Mouse (Mus musculus): Measurements from ENCODE around the gene Supt3.

Gene Supt3

DNA sequence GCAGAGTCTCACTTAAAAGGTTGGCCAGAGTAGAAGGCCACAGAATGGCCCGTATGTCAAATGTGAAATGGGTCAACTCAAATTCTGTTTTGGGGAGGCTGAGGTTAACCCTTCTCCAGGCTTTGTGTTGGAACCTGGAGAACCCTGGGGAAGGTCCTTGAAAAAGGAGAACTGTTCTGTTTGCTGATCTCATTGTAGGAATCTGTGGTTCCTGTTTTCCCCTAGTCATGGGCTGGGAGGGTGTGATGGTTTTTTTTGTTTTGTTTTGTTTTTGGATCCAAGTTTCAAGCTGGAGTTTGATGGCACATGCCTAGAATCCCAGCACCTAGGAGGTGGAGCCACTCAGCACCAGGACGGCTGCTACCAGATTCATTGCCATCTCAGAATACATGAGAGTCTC, 6.2 kb downstream of the Supt3 start:
- no peak for DNase-seq

- DNase-seq, result peak; percentile 17
These were observed 12.2 kb downstream of the Supt3 start for GRCm38 (mm10) chr17:44788982-44789747.

- DNase-seq, result no peak
These were observed 15.4 kb downstream of the Supt3 start for GRCm38 (mm10) chr17:44792218-44792917.

- no peak for DNase-seq
These were observed 20.4 kb downstream of the Supt3 start for GRCm38 (mm10) chr17:44797331-44797730.

DNA sequence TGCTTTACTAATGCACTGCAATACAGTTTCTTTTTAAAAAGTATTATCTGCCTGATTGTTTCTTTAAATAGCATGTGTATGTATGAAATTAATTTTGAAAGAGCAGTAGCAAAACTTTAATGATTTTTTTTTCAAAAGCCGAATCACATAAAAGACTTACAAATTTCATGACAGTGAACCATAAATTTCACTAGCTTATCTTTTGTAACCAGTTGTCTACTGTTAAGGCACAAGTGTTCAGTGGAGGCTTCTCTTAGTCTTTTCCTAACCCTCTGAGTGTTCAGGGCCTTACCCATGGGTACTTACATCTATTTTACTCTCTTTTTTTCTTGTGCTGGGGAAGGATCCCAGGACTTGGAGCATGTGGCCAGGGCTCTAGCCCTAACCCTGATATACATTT, 30.1 kb downstream of the Supt3 start:
- no peak for DNase-seq

DNA sequence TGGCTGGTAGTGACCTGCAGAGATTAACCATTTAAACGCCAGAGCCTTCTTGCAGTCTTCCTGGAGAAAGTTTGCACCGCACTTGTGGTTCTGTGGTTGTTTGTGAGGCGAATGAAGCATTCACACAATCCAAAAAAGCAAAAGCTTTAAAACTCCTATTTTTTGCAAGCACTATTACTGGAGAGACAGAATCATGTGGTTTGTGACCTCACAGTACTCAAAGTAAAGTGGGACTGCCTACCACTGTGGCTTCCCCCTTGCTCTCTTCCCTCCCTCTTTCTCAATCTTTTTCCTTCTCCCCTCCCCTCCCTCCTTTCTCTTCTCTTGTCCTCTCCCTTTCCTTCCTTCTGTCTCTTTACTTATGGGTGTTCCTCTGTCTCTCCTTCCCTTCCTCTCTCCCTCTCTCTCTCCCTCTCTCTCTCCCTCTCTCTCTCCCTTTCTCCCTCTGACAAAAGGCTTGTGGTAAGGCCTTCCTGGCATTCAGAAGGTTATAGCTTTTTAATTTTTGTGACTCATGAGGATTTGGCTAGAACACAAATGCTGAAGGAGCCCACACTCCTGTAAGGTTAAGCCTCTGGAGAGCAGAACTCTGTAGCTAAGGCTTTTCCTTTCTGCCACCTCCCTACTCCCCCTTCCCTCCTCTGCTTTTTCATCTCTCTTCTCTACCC, 37.7 kb downstream of the Supt3 start, which contains the start of gene Runx2:
Gene Runx2, minus strand, starts transcription at position 290 of the 668 bp plus-strand sequence.
- no peak for DNase-seq

DNA sequence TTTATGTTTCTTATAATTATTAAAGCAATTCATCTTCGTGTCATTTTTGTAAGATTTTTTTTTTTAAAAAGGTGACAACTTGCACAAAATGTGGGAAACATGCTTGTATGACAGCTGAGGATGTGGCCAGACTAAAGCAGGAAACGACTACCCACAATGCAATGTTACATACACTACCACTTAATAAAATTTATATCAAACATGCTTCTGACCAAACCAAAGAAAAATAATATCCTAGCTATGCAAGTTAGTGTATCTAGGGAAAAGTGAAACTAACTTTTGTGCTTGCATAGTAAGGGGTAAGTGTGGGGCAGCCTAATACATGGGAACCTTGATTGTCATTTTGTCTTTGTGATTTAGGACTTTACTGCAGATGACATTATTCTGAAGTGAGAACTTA, 41.9 kb downstream of the Supt3 start:
- no peak for DNase-seq

DNA sequence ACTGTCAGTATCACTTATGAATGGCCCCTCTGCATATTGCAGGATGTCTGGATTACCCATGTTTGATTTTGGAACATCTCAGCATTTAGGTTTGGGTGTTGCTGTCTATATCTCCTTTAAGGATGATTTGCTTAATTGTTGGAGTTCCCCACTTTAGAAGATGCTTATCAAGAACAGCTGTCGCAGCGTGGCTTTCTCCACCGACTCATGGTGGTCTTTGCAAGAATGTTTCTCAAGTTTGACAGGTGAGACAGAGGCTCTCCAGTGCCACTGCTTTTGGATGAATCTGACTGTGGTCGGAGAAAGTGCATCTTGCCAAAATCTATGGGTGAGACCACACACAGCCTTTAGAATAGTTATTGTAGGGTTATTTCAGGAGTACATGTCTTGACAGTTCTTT, 42.9 kb downstream of the Supt3 start:
- DNase-seq, result no peak

GRCm38 (mm10) chr17:44821940-44822339, 45.0 kb downstream of the Supt3 start:
- DNase-seq, result no peak

DNA sequence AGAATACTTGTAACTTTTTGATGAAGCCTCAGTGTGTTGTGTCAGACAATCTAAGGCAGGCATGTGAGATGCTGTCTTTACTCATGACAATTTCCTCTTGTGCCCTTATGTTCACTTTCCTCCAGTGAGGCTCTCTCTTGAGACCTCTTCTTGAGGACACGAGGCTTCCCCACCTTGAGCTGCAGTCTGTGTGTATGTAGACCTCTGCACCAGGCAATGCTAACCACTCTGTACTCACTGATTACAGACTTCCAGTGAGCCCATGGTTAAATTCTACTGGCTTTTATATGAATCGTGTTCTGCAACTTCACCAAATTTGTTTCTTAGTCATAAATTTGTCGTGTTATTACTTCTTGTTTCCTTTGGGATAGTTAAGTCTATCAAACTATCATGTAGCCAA, 50.2 kb downstream of the Supt3 start:
- DNase-seq, result no peak

GRCm38 (mm10) chr17:44827964-44828363, 51.0 kb downstream of the Supt3 start:
- DNase-seq, result no peak

DNA sequence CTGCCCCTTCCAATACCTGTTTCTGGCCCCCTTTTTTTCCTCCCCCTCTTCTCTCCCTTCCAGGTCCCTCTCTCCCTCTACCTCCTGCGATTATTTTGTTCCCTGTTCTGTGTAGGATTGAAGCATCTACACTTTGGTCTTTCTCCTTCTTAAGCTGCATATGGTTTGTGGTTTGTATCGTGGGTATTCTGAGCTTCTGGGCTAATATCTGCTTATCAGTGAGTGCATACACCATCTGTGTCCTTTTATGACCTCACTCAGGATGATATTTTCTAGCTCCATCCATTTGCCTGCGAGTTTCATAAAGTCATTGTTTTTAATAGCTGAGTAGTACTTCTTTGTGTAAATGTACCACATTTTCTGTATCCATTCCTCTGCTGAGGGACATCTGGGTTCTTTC, 52.6 kb downstream of the Supt3 start:
- DNase-seq, result no peak

- no peak for DNase-seq
These were observed 54.2 kb downstream of the Supt3 start for GRCm38 (mm10) chr17:44831201-44831600.

GRCm38 (mm10) chr17:44842184-44842583, 65.2 kb downstream of the Supt3 start:
- no peak for DNase-seq

GRCm38 (mm10) chr17:44863165-44863564, 86.2 kb downstream of the Supt3 start:
- no peak for DNase-seq

- no peak for DNase-seq
These were observed 116.6 kb downstream of the Supt3 start for GRCm38 (mm10) chr17:44893592-44893991.

DNA sequence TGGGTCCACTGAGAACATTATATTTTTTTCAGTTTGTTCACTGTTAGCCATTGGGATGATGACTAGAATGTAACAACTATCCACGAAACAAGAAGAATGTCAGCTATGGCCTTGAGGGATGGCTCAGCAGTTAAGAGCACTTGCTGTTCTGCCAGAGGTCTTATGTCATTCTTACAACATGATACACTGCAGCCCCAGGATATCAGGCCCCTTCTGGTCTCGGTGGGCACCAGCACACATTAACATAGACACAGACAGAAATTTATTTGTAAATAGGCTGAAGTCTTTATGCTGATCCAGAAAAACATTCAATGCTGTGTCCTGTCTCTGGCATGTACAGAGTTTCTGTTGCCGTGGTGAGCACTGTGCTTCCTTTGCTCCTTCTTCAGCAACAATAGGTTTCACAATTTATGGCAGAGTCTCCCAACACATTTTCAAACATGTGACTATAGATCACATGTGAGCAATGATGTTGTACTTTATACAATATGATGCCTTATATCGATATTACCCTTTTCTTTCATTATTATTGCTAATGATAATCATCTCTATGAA, 166.7 kb downstream of the Supt3 start:
- no peak for DNase-seq

DNA sequence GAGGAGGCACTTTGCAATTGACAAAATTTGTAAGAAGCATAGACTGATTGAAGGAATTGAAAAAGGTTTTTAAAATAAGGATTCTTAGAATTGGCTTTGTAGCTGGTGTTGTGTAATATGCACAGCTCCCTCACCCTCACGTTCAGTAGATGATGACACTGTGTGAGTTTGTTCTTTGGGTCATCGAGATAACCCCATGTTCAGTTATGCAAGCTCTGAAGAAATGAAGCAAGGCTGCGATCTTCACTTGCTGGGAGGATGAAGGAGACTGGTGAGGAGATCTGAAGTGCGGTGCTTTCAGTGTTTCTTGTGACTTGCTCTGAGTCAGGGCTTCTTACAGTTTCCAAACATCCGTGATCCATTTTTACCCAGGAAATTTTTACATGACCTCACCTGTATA, 168.4 kb downstream of the Supt3 start:
- no peak for DNase-seq

DNA sequence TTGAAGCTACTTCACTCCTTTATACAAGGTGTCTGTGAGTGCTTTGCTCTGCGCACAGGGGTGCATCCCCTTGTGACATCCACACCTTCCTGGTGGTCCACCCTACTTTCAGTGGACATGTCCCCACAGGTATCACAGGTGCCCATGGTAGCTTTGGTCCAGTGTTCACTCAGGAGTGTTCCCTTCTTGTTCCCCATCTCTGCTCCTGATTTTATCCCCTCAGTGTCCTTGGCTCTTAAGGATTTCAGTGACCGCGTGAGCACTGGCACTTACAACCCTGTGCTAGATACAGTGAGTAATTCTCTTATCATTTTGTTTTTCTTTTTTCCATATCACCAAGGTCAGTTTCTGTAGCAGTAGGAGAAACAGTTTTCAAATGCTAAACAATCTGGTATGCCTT, 171.4 kb downstream of the Supt3 start:
- no peak for DNase-seq

DNA sequence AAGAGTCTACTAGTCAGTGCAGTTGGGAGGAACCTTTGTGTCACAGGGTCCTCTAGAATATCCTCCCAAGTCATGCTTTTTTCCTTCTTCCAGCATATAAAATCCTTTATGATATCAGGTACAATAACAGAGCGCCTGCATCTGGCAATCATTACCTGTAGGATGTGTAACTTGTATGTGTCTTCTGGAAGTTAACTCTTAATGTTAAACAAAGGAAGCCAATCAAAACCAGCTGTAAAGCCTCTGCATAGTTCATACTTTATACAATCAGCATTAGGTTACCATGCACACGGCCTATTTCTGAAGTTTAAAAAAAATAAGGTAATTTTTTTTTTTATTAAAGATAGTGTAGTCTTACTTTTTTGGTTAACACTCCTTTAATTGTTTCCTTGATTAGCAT, 179.7 kb downstream of the Supt3 start:
- no peak for DNase-seq

DNA sequence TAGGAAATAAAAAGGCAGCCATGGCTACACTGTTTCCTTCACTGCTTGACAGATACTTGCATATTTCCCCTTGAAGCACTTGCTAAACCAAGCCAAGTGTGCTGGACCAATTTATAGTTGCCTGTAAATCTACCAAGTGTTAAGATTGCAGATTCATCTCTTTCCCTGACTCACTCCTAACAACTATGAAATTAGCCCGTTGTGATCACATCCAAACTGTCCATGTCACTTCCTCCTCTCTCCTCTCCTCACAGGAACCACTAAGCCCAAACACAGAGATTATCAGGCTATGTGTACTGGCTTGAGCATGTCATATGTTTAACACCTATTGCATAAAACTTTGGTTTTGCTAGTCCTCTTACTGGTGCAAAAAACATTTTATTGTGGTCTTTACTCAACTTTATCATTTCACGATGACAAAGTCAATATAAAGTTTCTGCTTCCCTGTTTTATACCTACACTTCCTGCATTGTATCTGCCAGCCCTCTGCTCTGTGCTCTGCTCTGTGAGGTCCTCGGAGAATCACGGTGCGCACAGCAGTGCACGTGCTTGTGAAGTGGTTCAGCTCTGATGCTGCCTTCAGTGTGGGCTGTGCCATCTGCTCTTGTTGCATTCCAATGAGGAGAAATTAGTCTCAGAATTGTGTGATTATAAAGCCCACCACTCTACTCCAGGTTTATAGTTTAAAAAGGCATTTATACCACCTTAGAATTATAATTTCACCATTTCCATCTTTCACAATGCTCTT, 186.3 kb downstream of the Supt3 start:
- DNase-seq, result no peak

DNA sequence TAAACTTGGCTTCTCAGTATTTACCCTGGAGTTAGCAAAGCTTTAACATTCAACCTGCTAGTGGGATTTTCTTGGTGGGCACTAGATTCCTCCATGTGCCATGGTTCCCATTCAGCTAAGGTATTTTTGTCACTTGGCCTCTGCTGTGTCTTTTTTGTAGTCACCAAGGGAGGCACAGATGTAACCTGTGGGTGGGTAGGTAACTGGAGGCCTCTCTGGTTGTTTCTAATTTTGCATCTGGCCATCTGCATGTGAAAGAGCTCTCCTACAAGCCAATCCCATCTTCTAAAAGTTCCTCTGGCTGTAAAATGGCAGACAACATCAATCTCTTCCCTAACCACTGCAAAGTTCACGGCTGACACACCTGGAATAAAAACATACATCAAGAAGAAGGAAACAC, 190.2 kb downstream of the Supt3 start:
- DNase-seq, result no peak

DNA sequence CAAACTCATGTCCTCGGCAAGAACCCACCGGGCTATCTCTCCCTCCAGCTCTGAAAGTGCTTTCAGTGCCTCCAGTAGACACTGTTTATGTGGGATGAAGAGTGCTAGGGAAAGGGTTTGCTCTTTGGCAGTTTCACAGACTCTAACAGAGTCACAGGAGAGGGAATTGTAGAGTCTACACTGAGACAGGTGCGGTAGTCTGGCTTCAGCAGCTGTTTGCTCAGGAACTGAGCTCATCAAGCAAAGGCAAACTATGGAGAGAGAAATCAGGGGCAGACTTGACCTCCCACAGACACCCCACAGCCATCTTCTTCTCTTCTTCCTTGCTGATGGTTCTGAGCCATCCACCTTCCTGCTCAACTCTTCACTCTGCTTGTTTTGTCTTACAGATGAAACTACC, 193.3 kb downstream of the Supt3 start:
- DNase-seq, result no peak

All from thymus, postnatal 14 days (tissue).